Comparison of ENCODE assay signal across 13 mouse cellular contexts in genomic region chr5:129299456-129299765, GRCm38 (mm10).
DNase-seq lines count a peak whose midpoint lies in the region; ATAC-seq and TF ChIP-seq lines count a peak whose summit lies in the region.
"Had no signal": no experiment of that assay in that cellular context is flagged by ENCODE, and none has a peak within 500 bp of the region (broad histone marks: within the 10 kb centered on the region; RNA-seq: fewer than 3 reads in every experiment).

No protein-coding gene starts in this region.

- no peak overlapping the region for H3K9ac ChIP-seq in heart, postnatal 0 days (replicated peaks; ENCODE audit: low read depth, low read length)
- H3K9ac ChIP-seq in ES-Bruce4 (ENCODE audit: low read depth, poor library complexity, severe bottlenecking), result no peak overlapping the region
- no peak overlapping the region for H3K9ac ChIP-seq in intestine, embryonic 15.5 days
- no peak overlapping the region for H3K9ac ChIP-seq in midbrain, embryonic 11.5 days (ENCODE audit: low read length)
- H3K9ac ChIP-seq: limb, embryonic 12.5 days; neural tube, embryonic 13.5 days had no signal

- H3K4me3 ChIP-seq in heart, postnatal 0 days (ENCODE audit: low read depth, low read length), result no peak overlapping the region
- H3K4me3 ChIP-seq in heart, embryonic 10.5 days, result no peak overlapping the region
- no peak overlapping the region for H3K4me3 ChIP-seq in ES-Bruce4 (ENCODE audit: low read depth, low read length)
- H3K4me3 ChIP-seq in brown adipose tissue, adult 24 weeks (ENCODE audit: insufficient read depth, low read depth, low read length), result no peak overlapping the region
- no peak overlapping the region for H3K4me3 ChIP-seq in intestine, embryonic 15.5 days (replicated peaks)
- H3K4me3 ChIP-seq in midbrain, embryonic 11.5 days (ENCODE audit: low read depth, low read length), result no peak overlapping the region
- H3K4me3 ChIP-seq: limb, embryonic 12.5 days; neural tube, embryonic 13.5 days had no signal

- no peaks in the 10 kb centered on the region for H3K9me3 ChIP-seq in heart, postnatal 0 days (replicated peaks; ENCODE audit: control insufficient read depth, low read length)
- no peaks in the 10 kb centered on the region for H3K9me3 ChIP-seq in heart, embryonic 10.5 days
- no peaks in the 10 kb centered on the region for H3K9me3 ChIP-seq in ES-Bruce4 (replicated peaks; ENCODE audit: control insufficient read depth, insufficient read depth, low read length, poor library complexity, severe bottlenecking)
- H3K9me3 ChIP-seq in intestine, embryonic 15.5 days, result no peaks in the 10 kb centered on the region
- no peaks in the 10 kb centered on the region for H3K9me3 ChIP-seq in midbrain, embryonic 11.5 days (ENCODE audit: control insufficient read depth, low read length)
- H3K9me3 ChIP-seq: limb, embryonic 12.5 days; neural tube, embryonic 13.5 days had no signal

- TF ChIP-seq POLR2A in ES-Bruce4 (IDR thresholded peaks at IDR 0.05; ENCODE audit: insufficient read depth, low read length), result no peak

- ATAC-seq in heart, postnatal 0 days (ENCODE audit: insufficient read depth, low read depth), result peak; percentile 57
- ATAC-seq in intestine, embryonic 15.5 days, result no peak
- ATAC-seq in midbrain, embryonic 11.5 days (ENCODE audit: low FRiP score), result no peak

- peak overlapping the region; percentile 38; the same call in 1 of the 2 replicates for H3K27ac ChIP-seq in heart, postnatal 0 days (ENCODE audit: low read depth)
- H3K27ac ChIP-seq in heart, embryonic 10.5 days, result no peak overlapping the region
- peak overlapping the region; percentile 92 for H3K27ac ChIP-seq in ES-Bruce4 (ENCODE audit: insufficient read depth, low read length)
- H3K27ac ChIP-seq in brown adipose tissue, adult 24 weeks (replicated peaks; ENCODE audit: low read depth, low read length), result peak overlapping the region; percentile 88
- H3K27ac ChIP-seq in intestine, embryonic 15.5 days, result no peak overlapping the region
- H3K27ac ChIP-seq in midbrain, embryonic 11.5 days (ENCODE audit: low read depth, low read length), result no peak overlapping the region
- H3K27ac ChIP-seq: limb, embryonic 12.5 days; neural tube, embryonic 13.5 days had no signal

- no peaks in the 10 kb centered on the region for H3K4me1 ChIP-seq in heart, postnatal 0 days (ENCODE audit: control insufficient read depth, insufficient read depth)
- H3K4me1 ChIP-seq in heart, embryonic 10.5 days, result peaks cover 22% of the 10 kb centered on the region
- peaks cover 6% of the 10 kb centered on the region for H3K4me1 ChIP-seq in ES-Bruce4 (ENCODE audit: control insufficient read depth, insufficient read depth, low read length)
- peaks cover 29% of the 10 kb centered on the region for H3K4me1 ChIP-seq in brown adipose tissue, adult 24 weeks (ENCODE audit: control insufficient read depth, insufficient read depth, insufficient read length, low read length)
- H3K4me1 ChIP-seq in intestine, embryonic 15.5 days (replicated peaks), result peaks cover 9% of the 10 kb centered on the region; the same call in 1 of the 2 replicates
- peaks cover 9% of the 10 kb centered on the region for H3K4me1 ChIP-seq in midbrain, embryonic 11.5 days (ENCODE audit: control insufficient read depth, insufficient read depth, low read length)

- TF ChIP-seq CTCF in heart, postnatal 0 days (IDR thresholded peaks at IDR 0.05; ENCODE audit: low read depth), result no peak
- TF ChIP-seq CTCF in ES-Bruce4 (IDR thresholded peaks at IDR 0.05; ENCODE audit: low read depth, low read length), result no peak

- no peak overlapping the region for H3K4me2 ChIP-seq in heart, postnatal 0 days (ENCODE audit: low read depth, low read length)
- no peak overlapping the region for H3K4me2 ChIP-seq in intestine, embryonic 15.5 days (replicated peaks)
- H3K4me2 ChIP-seq in midbrain, embryonic 11.5 days, result no peak overlapping the region
- H3K4me2 ChIP-seq: limb, embryonic 12.5 days; neural tube, embryonic 13.5 days had no signal

- no peak for DNase-seq in heart, postnatal 0 days (ENCODE audit: low spot score)
- DNase-seq in heart, embryonic 10.5 days (ENCODE audit: low spot score), result no peak
- peak; percentile 11 to 41 for DNase-seq in kidney, postnatal 36 days
- no peak for DNase-seq in gastrocnemius, adult 18-20 months (ENCODE audit: low spot score)
- no peak for DNase-seq in midbrain, embryonic 11.5 days (ENCODE audit: low spot score, missing footprints)
- DNase-seq: gastrocnemius, postnatal 10 days; heart, postnatal 36 days; thymus, adult 18-20 months had no signal

- H3K27me3 ChIP-seq in heart, postnatal 0 days (ENCODE audit: control insufficient read depth, insufficient read depth, low read length), result no peaks in the 10 kb centered on the region
- H3K27me3 ChIP-seq in heart, embryonic 10.5 days (ENCODE audit: insufficient read depth, poor library complexity, severe bottlenecking), result 0 out of 2 replicates have a peak, but pooled peaks cover 6% of the 10 kb centered on the region
- no peaks in the 10 kb centered on the region for H3K27me3 ChIP-seq in ES-Bruce4 (ENCODE audit: control insufficient read depth, insufficient read depth, low read length, poor library complexity, severe bottlenecking)
- H3K27me3 ChIP-seq in intestine, embryonic 15.5 days (replicated peaks), result no peaks in the 10 kb centered on the region
- no peaks in the 10 kb centered on the region for H3K27me3 ChIP-seq in midbrain, embryonic 11.5 days (ENCODE audit: control insufficient read depth, insufficient read depth, low read length)
- H3K27me3 ChIP-seq: limb, embryonic 12.5 days; neural tube, embryonic 13.5 days had no signal

- WGBS in heart, postnatal 0 days, result 25% methylated on average over 2 of the region's 2 CpGs
- 22% methylated on average over 2 of the region's 2 CpGs for WGBS in heart, embryonic 10.5 days
- 22% methylated on average over 2 of the region's 2 CpGs for WGBS in intestine, embryonic 15.5 days
- WGBS in midbrain, embryonic 11.5 days, result 45% methylated on average over 2 of the region's 2 CpGs

- no peaks in the 10 kb centered on the region for H3K36me3 ChIP-seq in heart, postnatal 0 days (replicated peaks; ENCODE audit: control insufficient read depth, insufficient read depth, low read length)
- H3K36me3 ChIP-seq in heart, embryonic 10.5 days, result no peaks in the 10 kb centered on the region
- H3K36me3 ChIP-seq in ES-Bruce4 (ENCODE audit: control insufficient read depth, insufficient read depth, low read length, poor library complexity, severe bottlenecking), result no peaks in the 10 kb centered on the region
- H3K36me3 ChIP-seq in intestine, embryonic 15.5 days, result no peaks in the 10 kb centered on the region
- no peaks in the 10 kb centered on the region for H3K36me3 ChIP-seq in midbrain, embryonic 11.5 days (ENCODE audit: control insufficient read depth, insufficient read depth, low read length)
- H3K36me3 ChIP-seq: limb, embryonic 12.5 days; neural tube, embryonic 13.5 days had no signal

- TF ChIP-seq EP300 in heart, postnatal 0 days (IDR thresholded peaks at IDR 0.05; ENCODE audit: low read depth), result no peak
- TF ChIP-seq EP300 in ES-Bruce4 (IDR thresholded peaks at IDR 0.05; ENCODE audit: insufficient read depth, low read depth, low read length), result peak; percentile 73

Comparison
In these comparisons a context has a peak if more than half of its experiments do, and no peak if none do; other contexts are left out.
1. H3K27ac ChIP-seq: peak in heart, postnatal 0 days (single experiment), ES-Bruce4 (single experiment) and brown adipose tissue, adult 24 weeks (single experiment); none in heart, embryonic 10.5 days (single experiment), intestine, embryonic 15.5 days (single experiment) and midbrain, embryonic 11.5 days (single experiment).
2. DNase-seq: peak in kidney, postnatal 36 days (2 of 2); none in heart, postnatal 0 days (single experiment), heart, embryonic 10.5 days (single experiment), gastrocnemius, adult 18-20 months (single experiment) and midbrain, embryonic 11.5 days (single experiment).